Mouse (Mus musculus) embryonic fibroblast, embryonic 13.5 days (primary cell): Measurements from ENCODE around the gene Arl14. TPM values are rescaled to one million over a fixed set of nuclear protein-coding genes. Genes with fewer than 3 reads are reported as not detected.

Experiments
- H3K27ac ChIP-seq: 2 replicates; pipeline ENCODE4 v1.5.1; 2012; ENCODE audit warnings: low read length, control low read depth, inconsistent platforms; ENCODE audit not compliant: insufficient read depth
- H3K4me1 ChIP-seq: 2 replicates; pipeline ENCODE4 v1.6.1; 2011; ENCODE audit warnings: low read length; ENCODE audit not compliant: control insufficient read depth, insufficient read depth
- H3K4me3 ChIP-seq: 2 replicates; pipeline ENCODE4 v1.5.1; 2011; ENCODE audit warnings: mild to moderate bottlenecking, control low read depth, low read length; ENCODE audit not compliant: insufficient read depth
- CTCF ChIP-seq: IDR thresholded peaks from 2 replicates; pipeline ENCODE4 v1.5.1; 2011; ENCODE audit warnings: mild to moderate bottlenecking, control low read depth, low read length, moderate library complexity, borderline replicate concordance; ENCODE audit not compliant: insufficient read depth
- POLR2A ChIP-seq: IDR thresholded peaks from 2 replicates; pipeline ENCODE4 v1.6.1; 2011; ENCODE audit warnings: low read depth, mild to moderate bottlenecking, control low read depth, low read length, moderate library complexity
- polyA plus RNA-seq: library from polyadenylated mRNA; stranded (reverse); fragments of >200 nt; gene quantifications from 2 replicates; pipeline ENCODE4 v1.2.4, GENCODE M21; 2011; ENCODE audit warnings: low read depth; ENCODE audit not compliant: missing spikeins, insufficient read length

Gene Arl14
- polyA plus RNA-seq, 1 experiment = not detected

DNA sequence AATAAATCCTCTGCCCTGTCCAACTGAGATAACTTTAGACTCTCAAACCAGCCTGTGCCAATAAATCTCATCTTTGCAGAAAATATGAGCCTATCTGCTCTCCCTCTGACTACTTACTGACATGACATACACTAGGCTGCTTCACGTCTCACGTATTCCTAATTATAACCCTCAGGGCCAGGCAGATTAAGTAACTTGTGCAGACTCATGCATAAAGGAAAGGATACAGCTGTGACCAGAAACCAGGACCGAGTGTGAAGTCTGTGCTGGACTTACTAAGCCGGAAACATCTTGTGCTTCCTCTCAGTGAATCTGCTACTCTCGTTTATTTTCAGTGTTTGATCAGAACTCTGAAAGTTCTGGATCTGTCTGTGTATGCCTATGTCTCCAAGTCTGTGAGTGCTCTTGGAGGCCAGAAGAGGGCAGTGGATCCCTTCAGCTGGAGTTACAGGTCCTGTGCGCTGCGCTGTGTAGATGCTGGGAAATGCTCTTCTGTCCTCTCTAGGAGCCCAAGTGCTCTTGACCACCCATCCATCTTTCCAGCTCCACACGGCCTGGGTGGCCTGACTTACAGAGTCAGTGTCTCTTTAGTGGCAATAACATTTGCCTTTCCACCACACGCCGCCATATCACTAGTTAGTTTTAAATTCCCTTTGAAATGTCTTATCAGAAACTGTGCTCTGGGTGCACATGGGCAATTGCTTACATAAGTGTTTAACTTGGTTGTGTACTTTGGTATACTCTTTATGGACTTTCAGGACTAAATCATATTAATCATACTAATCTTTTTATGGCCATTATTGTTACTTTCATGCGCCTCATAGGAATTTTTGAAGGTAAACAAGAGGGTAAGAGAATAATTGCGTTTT, 13.5 kb upstream of the Arl14 start:
- no peak overlapping the region for H3K27ac ChIP-seq
- H3K4me1 ChIP-seq = peaks cover 3% of the 10 kb centered on the region
- no peak for TF ChIP-seq POLR2A
- peak; percentile 78 for TF ChIP-seq CTCF
- H3K4me3 ChIP-seq = no peak overlapping the region

DNA sequence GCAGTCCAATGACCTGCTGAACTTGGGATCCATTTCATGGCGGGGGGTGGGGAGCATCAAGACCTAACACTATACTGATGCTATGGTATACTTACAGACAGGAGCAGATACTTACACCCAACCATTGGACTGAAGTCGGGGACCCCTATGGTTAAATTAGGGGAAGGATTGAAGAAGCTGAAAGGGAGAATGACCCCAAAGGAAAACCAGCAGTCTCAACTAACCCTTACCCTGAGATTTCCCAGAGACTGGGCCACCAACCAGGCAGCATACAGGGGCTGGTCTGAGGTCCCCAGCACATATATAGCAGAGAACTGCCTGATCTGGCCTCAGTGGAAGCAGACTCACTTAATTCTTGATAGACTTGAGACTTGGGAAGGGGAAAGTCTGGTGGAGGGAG, 10.0 kb upstream of the Arl14 start:
- no peaks in the 10 kb centered on the region for H3K4me1 ChIP-seq
- TF ChIP-seq CTCF = no peak
- TF ChIP-seq POLR2A = no peak
- no peak overlapping the region for H3K4me3 ChIP-seq
- no peak overlapping the region for H3K27ac ChIP-seq

DNA sequence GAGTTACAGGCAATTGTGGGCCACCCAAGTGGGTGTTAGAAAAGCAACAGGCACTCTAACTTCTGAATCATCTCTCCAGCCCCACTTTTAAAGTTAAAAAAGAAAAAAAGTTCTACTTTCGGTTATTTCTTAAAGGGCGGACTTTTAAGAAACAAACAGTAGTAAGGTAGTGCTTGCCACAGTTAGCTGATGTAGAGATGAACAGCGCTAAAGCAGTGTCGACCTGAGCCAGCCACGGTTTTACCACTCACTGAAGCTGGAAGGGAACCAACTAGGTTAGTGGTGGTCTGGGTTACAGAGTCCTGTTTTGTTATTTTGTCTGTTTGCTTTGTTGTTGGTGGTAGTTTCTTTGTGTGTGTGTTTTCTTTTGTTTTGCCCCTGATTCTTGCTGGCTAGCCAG, 8.8 kb upstream of the Arl14 start:
- Histone ChIP-seq H3K4me1 (no peaks in the 10 kb centered on the region), H3K4me3 (no peak overlapping the region), H3K27ac (no peak overlapping the region)
- TF ChIP-seq POLR2A (no peak), CTCF (no peak)

DNA sequence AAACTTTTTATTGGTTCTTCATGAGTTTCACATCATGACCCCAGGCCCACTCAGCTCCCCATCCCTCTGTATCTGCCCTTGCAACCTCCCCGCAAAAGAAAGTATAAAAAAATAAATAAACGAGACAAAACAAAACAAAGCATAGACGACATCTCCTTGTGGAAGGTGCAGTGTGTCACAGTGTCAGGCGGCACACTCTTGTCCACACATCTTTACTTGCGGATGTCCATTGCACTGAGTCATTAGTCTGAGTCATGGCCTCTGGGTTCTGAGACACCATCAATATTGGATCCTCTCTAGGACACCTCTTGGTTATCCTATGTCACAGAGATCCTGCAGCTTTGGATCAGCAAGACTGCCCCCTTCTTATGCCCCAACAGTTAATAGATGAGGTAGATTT, 7.7 kb upstream of the Arl14 start:
- TF ChIP-seq CTCF (no peak), POLR2A (no peak)
- Histone ChIP-seq H3K4me1 (no peaks in the 10 kb centered on the region), H3K27ac (no peak overlapping the region), H3K4me3 (no peak overlapping the region)

DNA sequence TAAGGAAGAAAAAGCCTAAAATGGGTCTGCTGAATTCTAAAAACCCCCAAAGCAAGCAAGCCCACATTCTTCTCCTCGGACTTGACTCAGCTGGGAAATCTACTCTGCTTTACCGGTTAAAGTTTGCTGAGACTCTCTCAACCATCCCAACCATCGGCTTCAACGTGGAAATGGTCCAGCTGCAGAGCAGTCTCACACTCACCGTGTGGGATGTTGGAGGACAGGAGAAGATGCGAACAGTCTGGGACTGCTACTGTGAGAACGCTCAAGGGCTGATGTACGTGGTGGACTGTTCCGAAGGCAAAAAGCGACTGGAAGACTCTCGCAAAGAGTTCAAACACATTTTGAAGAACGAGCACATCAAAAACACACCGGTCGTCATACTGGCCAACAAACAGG, 282 bp downstream of the Arl14 start:
- H3K27ac ChIP-seq = no peak overlapping the region

DNA sequence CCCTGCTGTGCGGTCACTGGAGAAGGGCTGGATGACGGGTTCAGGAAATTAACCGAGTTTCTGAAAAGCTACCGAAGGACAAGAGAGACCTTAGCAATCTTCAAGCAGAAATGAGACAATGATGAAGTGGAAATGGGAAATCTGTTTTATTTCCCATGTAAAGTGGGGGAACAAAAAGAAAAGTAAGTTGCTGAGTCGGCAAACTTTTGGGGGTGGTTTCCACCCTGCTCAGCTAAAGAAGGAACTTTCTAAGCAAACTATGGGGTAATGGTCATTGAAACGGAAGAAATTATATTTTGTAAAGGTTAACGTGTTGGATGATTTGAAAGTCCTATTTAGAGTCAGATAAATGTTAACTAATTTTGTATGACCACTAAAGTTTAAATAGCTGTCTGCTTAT, 768 bp downstream of the Arl14 start:
- TF ChIP-seq CTCF = no peak
- no peak for TF ChIP-seq POLR2A
- Histone ChIP-seq H3K4me3 (no peak overlapping the region), H3K4me1 (no peaks in the 10 kb centered on the region; the same call in 1 of the 2 replicates)

More for the DNA sequence above, 282 bp downstream of the Arl14 start:
- Histone ChIP-seq H3K4me3 (no peak overlapping the region), H3K4me1 (no peaks in the 10 kb centered on the region; the same call in 1 of the 2 replicates)
- TF ChIP-seq POLR2A = no peak
- TF ChIP-seq CTCF = no peak

DNA sequence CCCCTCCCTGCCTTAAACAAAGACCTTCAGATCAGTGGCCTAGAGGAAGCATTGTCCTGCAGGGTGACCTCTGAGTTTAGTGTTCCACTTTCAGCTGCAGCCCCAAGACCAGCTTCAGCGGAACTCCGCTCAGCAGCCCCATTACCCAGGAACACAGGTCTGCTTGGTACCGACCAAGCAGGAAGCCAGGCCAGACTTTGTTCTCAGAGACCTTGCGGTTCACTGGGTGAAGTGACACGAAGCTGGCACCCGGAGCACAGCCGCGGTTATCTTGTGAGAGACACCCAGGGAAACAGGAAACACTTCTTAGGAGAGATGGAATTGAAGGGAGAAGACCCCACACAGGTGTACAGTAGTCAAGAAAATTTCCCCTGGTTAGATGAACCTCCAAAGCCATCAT, 1.4 kb downstream of the Arl14 start:
- H3K27ac ChIP-seq = no peak overlapping the region
- no peak for TF ChIP-seq CTCF
- no peak for TF ChIP-seq POLR2A
- H3K4me1 ChIP-seq = no peaks in the 10 kb centered on the region; the same call in 1 of the 2 replicates
- H3K4me3 ChIP-seq = no peak overlapping the region

More for the DNA sequence above, 768 bp downstream of the Arl14 start:
- no peak overlapping the region for H3K27ac ChIP-seq

DNA sequence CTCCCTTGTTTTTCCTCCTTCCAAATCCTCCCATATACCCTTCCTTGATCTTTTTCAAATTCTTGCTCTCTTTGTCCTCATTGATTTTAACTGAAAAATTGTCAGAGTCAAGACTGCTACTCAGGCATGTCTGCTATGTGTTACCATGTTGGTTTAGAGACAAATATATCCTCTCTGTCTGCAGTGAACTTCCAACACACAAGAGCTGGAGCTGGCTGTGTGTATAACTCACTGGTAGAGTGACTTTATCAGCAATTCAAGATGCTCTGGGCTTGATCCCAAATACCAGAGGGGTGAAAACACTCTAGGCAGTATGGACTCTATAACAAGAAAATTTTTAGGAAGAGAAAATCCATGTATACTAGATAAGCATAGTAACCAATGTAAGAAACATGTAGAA, 2.8 kb downstream of the Arl14 start:
- TF ChIP-seq POLR2A (no peak), CTCF (no peak)
- Histone ChIP-seq H3K27ac (no peak overlapping the region), H3K4me3 (no peak overlapping the region), H3K4me1 (no peaks in the 10 kb centered on the region; the same call in 1 of the 2 replicates)

DNA sequence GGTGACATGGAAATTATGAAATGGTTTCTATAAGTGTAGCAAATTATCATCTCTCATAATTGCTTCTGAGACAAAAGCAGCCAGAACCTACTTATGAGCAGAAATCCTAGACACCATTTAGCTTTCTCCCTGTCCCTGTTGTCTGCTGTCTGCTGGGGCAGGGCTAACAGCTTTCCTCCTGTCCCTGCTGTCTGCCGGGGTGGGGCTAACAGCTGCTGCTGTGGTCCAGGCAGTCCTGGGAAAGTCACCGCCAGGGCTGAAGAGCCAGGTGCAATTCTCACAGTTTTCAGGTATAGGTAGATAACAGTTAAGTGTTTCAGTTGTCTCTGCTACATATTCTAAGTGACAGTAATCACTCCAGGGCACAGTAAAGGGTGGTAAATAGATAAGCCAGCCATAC, 4.3 kb downstream of the Arl14 start:
- Histone ChIP-seq H3K4me3 (no peak overlapping the region), H3K4me1 (no peaks in the 10 kb centered on the region; the same call in 1 of the 2 replicates), H3K27ac (no peak overlapping the region)
- TF ChIP-seq POLR2A = no peak
- no peak for TF ChIP-seq CTCF

DNA sequence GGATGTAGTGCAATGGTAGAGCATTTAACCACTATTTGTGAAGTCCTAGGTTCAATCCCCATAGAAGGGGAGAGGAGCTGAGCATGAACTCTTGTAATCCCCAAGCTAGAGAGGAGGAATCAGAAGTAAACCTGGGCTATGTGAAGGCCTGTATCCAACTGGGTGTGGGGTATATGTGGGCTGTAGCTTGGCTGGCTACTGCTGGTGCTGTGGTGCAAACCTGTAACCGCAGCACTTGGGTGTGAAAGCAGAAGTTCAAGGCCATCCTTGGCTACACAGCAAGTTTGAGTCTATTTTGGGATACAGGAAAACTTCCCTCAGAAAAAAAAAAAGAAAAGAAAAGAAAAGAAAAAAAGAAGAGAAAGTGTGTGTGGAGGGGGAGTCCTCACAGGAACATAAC, 5.8 kb downstream of the Arl14 start:
- Histone ChIP-seq H3K27ac (no peak overlapping the region), H3K4me3 (no peak overlapping the region), H3K4me1 (no peaks in the 10 kb centered on the region)
- no peak for TF ChIP-seq POLR2A
- no peak for TF ChIP-seq CTCF
